Mouse (Mus musculus) testis, adult 2 months (tissue): ENCODE measurements around the gene Lypla2.

ENCODE experiments used
- CTCF ChIP-seq: fragments of 200-500 bp; IDR thresholded peaks from 2 replicates; pipeline ENCODE4 v1.5.1; 2012; ENCODE audit warnings: low read depth, mild to moderate bottlenecking, inconsistent platforms, low read length, moderate library complexity; ENCODE audit not compliant: control insufficient read depth, insufficient read depth, insufficient replicate concordance
- POLR2A ChIP-seq: fragments of 200-500 bp; IDR thresholded peaks from 2 replicates; pipeline ENCODE4 v1.6.1; 2012; ENCODE audit warnings: low read depth, mild to moderate bottlenecking, inconsistent platforms, low read length, moderate library complexity; ENCODE audit not compliant: control insufficient read depth

- TF ChIP-seq CTCF (no peak), POLR2A (peak; percentile 66)
These were observed at the start of gene Lypla2 for GRCm38 (mm10) chr4:135972556-135972906.
